Mouse (Mus musculus) forebrain, embryonic 12.5 days (tissue): Measurements from ENCODE around the gene Crip1. TPM values are rescaled to one million over a fixed set of nuclear protein-coding genes. Genes with fewer than 3 reads are reported as not detected.
"Not testable (repeated sequence)": the region's sequence is repeated elsewhere in the genome, so short reads cannot be mapped to it uniquely, and the experiment has no call there.

Source experiments
- ATAC-seq: fragments of 200-750 bp; cut with Nextera tagmentation; 2 replicates; pipeline ENCODE4 v1.8.0; 2017; ENCODE audit warnings: moderate TSS enrichment; ENCODE audit not compliant: low FRiP score
- H3K27ac ChIP-seq: fragments of 300-500 bp; sonication (generic); 2 replicates; pipeline ENCODE4 v1.5.1; 2016; ENCODE audit warnings: mild to moderate bottlenecking
- H3K27me3 ChIP-seq: fragments of 300-500 bp; sonication (generic); 2 replicates; pipeline ENCODE4 v1.6.1; 2016; ENCODE audit warnings: mild to moderate bottlenecking
- H3K36me3 ChIP-seq: fragments of 300-500 bp; sonication (generic); replicated peaks from 2 replicates; pipeline ENCODE4 v1.6.1; 2016; ENCODE audit warnings: mild to moderate bottlenecking
- H3K4me1 ChIP-seq: fragments of 300-500 bp; sonication (generic); 2 replicates; pipeline ENCODE4 v1.6.1; 2016
- H3K4me2 ChIP-seq: fragments of 300-500 bp; sonication (generic); 2 replicates; pipeline ENCODE4 v1.6.1; 2016; ENCODE audit warnings: mild to moderate bottlenecking, moderate library complexity
- H3K4me3 ChIP-seq: fragments of 300-500 bp; sonication (generic); replicated peaks from 2 replicates; pipeline ENCODE4 v1.5.1; 2016; ENCODE audit warnings: mild to moderate bottlenecking
- H3K9ac ChIP-seq: fragments of 300-500 bp; sonication (generic); 2 replicates; pipeline ENCODE4 v1.6.1; 2016; ENCODE audit warnings: mild to moderate bottlenecking
- H3K9me3 ChIP-seq: fragments of 300-500 bp; sonication (generic); 2 replicates; pipeline ENCODE4 v1.6.1; 2016
- WGBS: fragments of 180-500 bp; shearing (Covaris S2); methylation state at CpG from one replicate; pipeline ENCODE4 v1.1.7; 2016; 5-methylcytosine and 5-hydroxymethylcytosine counted together
- polyA plus RNA-seq: library from polyadenylated mRNA; unstranded; fragments of >200 nt; fragmentation: Nextera tagmentation; extraction: Ambion mirVana; gene quantifications from 2 replicates; pipeline ENCODE4 v1.2.1, GENCODE M21; 2016

The Crip1 gene
- polyA plus RNA-seq, 1 experiment from 2014 or later: 62.0 TPM

DNA sequence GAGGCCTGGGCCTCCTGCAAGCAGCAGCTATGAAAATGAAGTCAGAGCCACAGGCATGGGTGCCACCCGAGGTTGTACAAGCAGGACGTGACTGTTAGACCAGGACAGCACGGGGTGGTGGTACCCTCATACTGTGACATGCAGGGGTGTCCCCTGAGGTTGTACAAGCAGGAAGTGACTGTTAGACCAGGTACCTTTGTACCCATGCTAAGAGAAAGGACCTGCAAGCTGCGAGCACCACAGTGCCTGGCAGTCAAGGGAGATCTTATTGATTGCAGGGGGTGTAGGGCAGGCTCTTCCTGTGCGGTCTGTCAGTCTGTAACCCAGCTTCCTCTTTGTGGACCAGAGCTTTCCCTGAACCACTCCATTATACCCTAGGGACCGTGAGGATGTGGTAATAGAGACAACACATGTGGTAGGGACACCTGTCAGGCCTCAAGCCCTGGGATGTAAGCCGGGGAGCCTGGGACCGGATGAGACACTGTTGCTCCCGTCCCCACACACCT, 22.0 kb downstream of the Crip1 start:
- Histone ChIP-seq H3K4me1 (peaks cover 3% of the 10 kb centered on the region; the same call in 1 of the 2 replicates), H3K27me3 (no peaks in the 10 kb centered on the region; the same call in 1 of the 2 replicates), H3K9me3 (no peaks in the 10 kb centered on the region), H3K9ac (no peak overlapping the region), H3K4me3 (no peak overlapping the region), H3K27ac (no peak overlapping the region), H3K36me3 (peaks cover 15% of the 10 kb centered on the region), H3K4me2 (no peak overlapping the region)
- 86% methylated on average over 9 of the region's 9 CpGs for WGBS
- no peak for ATAC-seq

DNA sequence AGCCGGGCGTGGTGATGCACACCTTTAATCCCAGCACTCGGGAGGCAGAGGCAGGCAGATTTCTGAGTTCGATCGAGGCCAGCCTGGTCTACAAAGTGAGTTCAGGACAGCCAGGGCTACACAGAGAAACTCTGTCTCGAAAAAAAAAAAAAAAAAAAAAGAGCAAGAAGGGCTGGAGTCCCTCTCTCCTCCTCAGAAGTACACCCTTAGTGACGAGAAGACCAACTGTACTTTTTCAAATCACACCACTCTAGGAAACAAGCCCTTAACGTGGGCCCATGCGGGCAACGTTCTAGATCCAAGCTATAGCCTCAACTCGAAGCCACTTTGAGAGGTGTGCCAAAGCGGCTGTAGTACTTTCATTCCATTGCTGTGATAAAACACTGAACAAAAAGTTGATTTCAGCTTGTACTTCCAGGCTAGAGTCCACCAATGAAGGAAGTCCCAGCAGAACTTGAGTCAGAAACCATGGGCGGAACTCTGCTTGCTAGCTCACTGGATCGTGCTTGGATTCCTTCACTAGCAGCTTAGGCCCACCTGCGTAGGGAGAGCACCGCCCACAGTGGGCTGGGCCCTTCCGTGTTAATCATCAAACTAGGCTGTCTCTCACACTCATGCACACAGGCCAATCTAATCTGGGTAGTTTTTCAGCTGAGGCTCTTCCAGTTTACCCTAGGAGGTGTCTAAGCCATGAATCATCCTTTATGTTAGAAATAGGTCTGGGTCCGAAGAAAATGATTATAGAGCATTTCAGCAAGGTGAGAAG, 31.0 kb downstream of the Crip1 start:
- 91% methylated on average over 17 of the region's 18 CpGs for WGBS
- Histone ChIP-seq H3K9me3 (no peaks in the 10 kb centered on the region), H3K4me2 (no peak overlapping the region), H3K9ac (no peak overlapping the region), H3K27me3 (no peaks in the 10 kb centered on the region), H3K36me3 (no peaks in the 10 kb centered on the region), H3K4me1 (no peaks in the 10 kb centered on the region), H3K27ac (no peak overlapping the region), H3K4me3 (no peak overlapping the region)
- no peak for ATAC-seq

DNA sequence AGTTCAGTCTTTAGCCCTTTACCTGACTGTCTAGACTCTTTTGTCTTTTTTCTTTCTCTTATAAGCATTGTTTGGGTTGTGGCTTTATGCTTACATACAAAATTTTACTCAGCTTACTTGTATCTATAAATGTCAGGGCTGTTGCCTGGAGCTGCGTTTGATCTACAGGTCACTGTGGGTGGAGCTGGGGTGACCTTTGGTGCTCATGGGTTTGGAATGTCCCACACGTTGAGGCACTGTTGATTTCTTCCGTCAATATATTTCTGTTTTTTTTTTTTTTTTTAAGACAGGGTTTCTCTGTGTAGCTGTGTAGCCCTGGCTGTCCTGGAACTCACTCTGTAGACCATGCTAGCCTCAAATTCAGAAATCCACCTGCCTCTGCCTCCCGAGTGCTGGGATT, 34.9 kb downstream of the Crip1 start:
- Histone ChIP-seq H3K36me3 (no peaks in the 10 kb centered on the region), H3K4me1 (peaks cover 5% of the 10 kb centered on the region), H3K9me3 (no peaks in the 10 kb centered on the region), H3K4me2 (no peak overlapping the region), H3K4me3 (no peak overlapping the region), H3K27ac (no peak overlapping the region), H3K9ac (no peak overlapping the region), H3K27me3 (peaks cover 8% of the 10 kb centered on the region)
- WGBS: 78% methylated on average over 4 of the region's 4 CpGs
- ATAC-seq: no peak

DNA sequence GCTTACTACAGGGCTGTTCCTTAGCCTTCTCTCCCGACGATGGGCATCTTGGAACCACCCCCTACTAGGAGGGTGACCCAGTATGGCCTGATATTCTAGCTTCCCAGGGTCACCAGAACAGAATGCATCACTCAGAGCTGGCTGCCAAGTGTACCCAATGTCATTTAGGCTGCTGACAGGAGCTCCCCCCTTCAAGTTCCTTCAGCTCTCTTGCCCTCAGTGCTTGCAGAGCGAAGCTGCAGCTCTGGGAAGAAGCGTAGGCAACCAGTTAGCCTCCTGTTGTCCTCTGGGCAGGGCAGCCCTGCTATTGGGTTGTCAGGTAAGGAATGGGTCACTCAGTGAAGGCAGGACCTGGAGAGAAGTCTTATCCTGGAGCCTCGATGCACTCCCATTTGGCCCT, 38.8 kb downstream of the Crip1 start:
- peaks cover 26% of the 10 kb centered on the region for H3K4me1 ChIP-seq
- H3K9me3 ChIP-seq: no peaks in the 10 kb centered on the region
- H3K9ac ChIP-seq: no peak overlapping the region
- H3K4me3 ChIP-seq: no peak overlapping the region
- peaks cover 19% of the 10 kb centered on the region for H3K27me3 ChIP-seq
- ATAC-seq: no peak
- no peak overlapping the region for H3K27ac ChIP-seq
- H3K36me3 ChIP-seq: peaks cover 19% of the 10 kb centered on the region
- WGBS: 55% methylated on average over 5 of the region's 5 CpGs
- H3K4me2 ChIP-seq: peak overlapping the region; percentile 83; the same call in 1 of the 2 replicates

- Histone ChIP-seq H3K36me3 (peaks cover 26% of the 10 kb centered on the region), H3K9ac (peak within 1 kb of the TSS; percentile 82), H3K4me2 (peak within 1 kb of the TSS; percentile 83), H3K4me3 (peak within 1 kb of the TSS; percentile 72), H3K9me3 (no peaks in the 10 kb centered on the region), H3K4me1 (peaks cover 26% of the 10 kb centered on the region), H3K27me3 (peaks cover 19% of the 10 kb centered on the region), H3K27ac (no peak within 1 kb of the TSS)
- WGBS: under 1% methylated on average over 50 of the region's 63 CpGs
- peak; percentile 81 for ATAC-seq
Measured at GRCm38 (mm10) chr12:113185442-113186291, 39.6 kb downstream of the Crip1 start, which contains the start of gene Tmem121. Gene Tmem121 (plus strand): TSS chr12:113185930.

DNA sequence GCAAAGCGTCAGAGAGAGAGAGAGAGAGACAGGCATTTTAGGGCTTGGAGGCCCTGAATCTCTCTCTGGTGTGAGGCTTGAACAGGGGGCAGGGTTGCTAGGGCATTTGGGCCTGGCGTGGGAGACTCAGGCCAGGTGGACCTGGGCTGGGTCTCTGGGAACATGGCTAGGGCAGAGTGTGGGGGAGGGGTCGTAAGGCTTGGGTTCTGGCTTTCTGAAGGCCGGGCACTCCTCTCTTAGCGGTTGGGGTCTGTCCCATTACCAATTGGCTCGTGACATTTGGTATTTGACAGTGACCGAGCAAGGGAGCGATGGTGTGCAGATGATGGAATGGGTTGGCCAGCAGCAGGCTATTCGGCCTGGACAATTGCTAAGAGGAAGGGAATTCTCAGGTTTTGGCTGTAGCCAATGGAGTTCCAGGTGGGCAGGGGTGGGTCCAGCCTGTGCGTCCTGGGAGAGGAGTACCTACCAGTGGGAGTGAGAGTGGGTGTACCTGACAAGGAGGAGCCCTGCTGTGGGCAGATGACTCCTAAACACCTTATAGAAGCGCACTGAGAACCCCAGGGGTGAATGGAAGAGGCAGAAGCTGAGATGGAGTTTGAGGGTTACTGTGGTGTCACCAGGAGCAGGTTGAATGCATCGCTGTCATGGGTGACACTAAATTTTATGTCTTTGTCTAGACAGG, 40.4 kb downstream of the Crip1 start:
- Histone ChIP-seq H3K27ac (no peak overlapping the region), H3K27me3 (peaks cover 19% of the 10 kb centered on the region)
- peak; percentile 14; the same call in 1 of the 2 replicates for ATAC-seq

GRCm38 (mm10) chr12:113187011-113187375, 40.9 kb downstream of the Crip1 start:
- WGBS: 52% methylated on average over 4 of the region's 4 CpGs
- Histone ChIP-seq H3K9me3 (no peaks in the 10 kb centered on the region), H3K4me2 (peak overlapping the region; percentile 83), H3K4me1 (peaks cover 26% of the 10 kb centered on the region), H3K27ac (no peak overlapping the region), H3K27me3 (peaks cover 19% of the 10 kb centered on the region), H3K4me3 (peak overlapping the region; percentile 72), H3K36me3 (peaks cover 35% of the 10 kb centered on the region), H3K9ac (peak overlapping the region; percentile 82)
- no peak for ATAC-seq

More for the DNA sequence above, 40.4 kb downstream of the Crip1 start:
- Histone ChIP-seq H3K9ac (peak overlapping the region; percentile 82), H3K36me3 (peaks cover 34% of the 10 kb centered on the region), H3K4me2 (peak overlapping the region; percentile 83), H3K4me1 (peaks cover 26% of the 10 kb centered on the region), H3K9me3 (no peaks in the 10 kb centered on the region), H3K4me3 (peak overlapping the region; percentile 72)
- WGBS: 32% methylated on average over 12 of the region's 12 CpGs

GRCm38 (mm10) chr12:113187584-113188295, 41.6 kb downstream of the Crip1 start:
- Histone ChIP-seq H3K36me3 (peaks cover 35% of the 10 kb centered on the region), H3K27ac (no peak overlapping the region), H3K4me2 (peak overlapping the region; percentile 83), H3K9me3 (no peaks in the 10 kb centered on the region), H3K27me3 (peaks cover 19% of the 10 kb centered on the region), H3K4me3 (peak overlapping the region; percentile 72), H3K4me1 (peaks cover 26% of the 10 kb centered on the region), H3K9ac (peak overlapping the region; percentile 82)
- peak; percentile 59 for ATAC-seq
- WGBS: 4% methylated on average over 56 of the region's 56 CpGs

DNA sequence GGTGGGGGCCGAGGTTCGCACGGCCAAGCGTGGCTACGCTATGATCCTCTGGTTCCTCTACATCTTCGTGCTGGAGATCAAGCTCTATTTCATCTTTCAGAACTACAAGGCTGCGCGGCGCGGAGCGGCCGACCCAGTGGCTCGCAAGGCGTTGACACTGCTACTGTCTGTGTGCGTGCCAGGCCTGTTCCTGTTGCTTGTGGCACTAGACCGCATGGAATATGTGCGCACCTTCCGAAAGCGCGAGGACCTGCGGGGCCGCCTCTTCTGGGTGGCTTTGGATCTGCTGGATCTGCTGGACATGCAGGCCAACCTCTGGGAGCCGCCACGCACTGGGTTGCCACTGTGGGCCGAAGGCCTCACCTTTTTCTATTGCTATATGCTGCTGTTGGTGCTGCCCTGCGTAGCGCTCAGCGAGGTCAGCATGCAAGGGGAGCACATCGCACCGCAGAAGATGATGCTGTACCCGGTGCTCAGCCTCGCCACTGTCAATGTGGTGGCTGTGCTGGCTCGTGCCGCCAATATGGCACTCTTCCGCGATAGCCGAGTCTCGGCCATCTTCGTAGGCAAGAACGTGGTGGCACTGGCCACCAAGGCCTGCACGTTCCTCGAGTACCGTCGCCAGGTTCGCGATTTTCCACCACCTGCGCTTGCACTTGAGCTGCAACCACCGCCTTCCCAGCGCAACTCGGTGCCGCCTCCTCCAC, 42.4 kb downstream of the Crip1 start:
- 92% methylated on average over 51 of the region's 51 CpGs for WGBS
- Histone ChIP-seq H3K36me3 (peaks cover 35% of the 10 kb centered on the region), H3K9me3 (no peaks in the 10 kb centered on the region), H3K4me3 (peak overlapping the region; percentile 72), H3K4me1 (peaks cover 26% of the 10 kb centered on the region), H3K9ac (peak overlapping the region; percentile 82; the same call in 1 of the 2 replicates), H3K27me3 (peaks cover 19% of the 10 kb centered on the region), H3K4me2 (peak overlapping the region; percentile 83), H3K27ac (no peak overlapping the region)
- ATAC-seq: no peak

DNA sequence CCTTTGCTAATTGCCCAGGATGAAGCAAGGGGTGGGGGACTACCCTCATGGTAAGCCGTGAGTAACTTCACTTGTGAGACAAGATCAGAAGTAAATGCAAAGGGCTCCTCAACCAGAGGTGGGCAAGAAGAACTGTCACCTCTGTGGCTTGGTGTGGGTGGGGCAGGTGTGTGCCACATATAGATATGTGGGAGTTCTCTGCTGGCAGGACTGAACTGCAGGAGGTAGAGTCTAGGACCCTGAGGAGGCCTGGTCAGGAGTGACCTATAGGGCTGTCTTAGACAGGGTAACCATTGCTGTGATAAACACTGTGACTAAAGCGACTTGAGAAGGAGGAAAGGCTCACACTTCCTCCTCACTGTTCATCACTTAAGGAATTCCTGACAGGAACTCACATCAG, 47.3 kb downstream of the Crip1 start:
- no peak overlapping the region for H3K4me3 ChIP-seq
- H3K9me3 ChIP-seq: no peaks in the 10 kb centered on the region
- H3K36me3 ChIP-seq: peaks cover 31% of the 10 kb centered on the region
- H3K27me3 ChIP-seq: peaks cover 3% of the 10 kb centered on the region; the same call in 1 of the 2 replicates
- H3K9ac ChIP-seq: no peak overlapping the region
- 71% methylated on average over 2 of the region's 2 CpGs for WGBS
- H3K4me1 ChIP-seq: no peaks in the 10 kb centered on the region
- ATAC-seq: no peak
- no peak overlapping the region for H3K27ac ChIP-seq
- H3K4me2 ChIP-seq: no peak overlapping the region

- H3K4me1 ChIP-seq, H3K9ac ChIP-seq, H3K4me3 ChIP-seq, H3K36me3 ChIP-seq, H3K27ac ChIP-seq, H3K9me3 ChIP-seq, ATAC-seq, H3K4me2 ChIP-seq, H3K27me3 ChIP-seq: not testable (repeated sequence)
- WGBS: 93% methylated on average over 3 of the region's 6 CpGs
Measured at GRCm38 (mm10) chr12:113199132-113199531, 53.0 kb downstream of the Crip1 start.
